In the genomic region with DNA sequence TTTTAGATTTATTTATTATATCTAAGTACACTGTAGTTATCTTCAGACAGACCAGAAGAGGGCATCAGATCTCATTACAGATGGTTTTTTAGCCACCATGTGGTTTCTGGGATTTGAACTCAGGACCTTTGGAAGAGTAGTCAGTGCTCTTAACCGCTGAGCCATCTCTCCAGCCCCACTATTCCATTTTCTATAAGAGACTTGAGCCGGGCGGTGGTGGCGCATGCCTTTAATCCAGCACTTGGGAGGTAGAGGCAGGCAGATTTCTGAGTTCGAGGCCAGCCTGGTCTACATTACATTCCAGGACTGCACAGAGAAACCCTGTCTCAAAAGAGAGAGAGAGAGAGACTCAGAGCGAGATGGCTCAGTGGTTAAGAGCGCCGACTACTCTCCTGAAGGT, we compare ENCODE assay signal across 2 mouse cellular contexts. TPM values are rescaled to one million over a fixed set of nuclear protein-coding genes. Genes with fewer than 3 reads are reported as not detected.
"Had no signal": no experiment of that assay in that cellular context is flagged by ENCODE, and none has a peak within 500 bp of the region (broad histone marks: within the 10 kb centered on the region; RNA-seq: fewer than 3 reads in every experiment).

No protein-coding gene starts in this region.

RNA-seq across cellular contexts. Expression of a gene that starts 26.9 kb away (rescaled TPM):
- polyA plus RNA-seq: liver, postnatal 0 days; stomach, embryonic 14.5 days had no signal
